Mouse (Mus musculus) ES-Bruce4 (cell line): ENCODE measurements at regions not wholly inside any gene's neighbourhood (a gene's known extent, or its start where the extent isn't known, plus 50 kb on each side); places are given as distances from the start of the nearest gene placed in this dataset.

Source experiments
- EP300 ChIP-seq: IDR thresholded peaks from 2 replicates; pipeline ENCODE4 v1.6.1; 2011; ENCODE audit warnings: low read depth, low read length; ENCODE audit not compliant: insufficient read depth
- POLR2A ChIP-seq: IDR thresholded peaks from one replicate; pipeline ENCODE4 v1.8.1; 2011; ENCODE audit warnings: low read length; ENCODE audit not compliant: insufficient read depth

DNA sequence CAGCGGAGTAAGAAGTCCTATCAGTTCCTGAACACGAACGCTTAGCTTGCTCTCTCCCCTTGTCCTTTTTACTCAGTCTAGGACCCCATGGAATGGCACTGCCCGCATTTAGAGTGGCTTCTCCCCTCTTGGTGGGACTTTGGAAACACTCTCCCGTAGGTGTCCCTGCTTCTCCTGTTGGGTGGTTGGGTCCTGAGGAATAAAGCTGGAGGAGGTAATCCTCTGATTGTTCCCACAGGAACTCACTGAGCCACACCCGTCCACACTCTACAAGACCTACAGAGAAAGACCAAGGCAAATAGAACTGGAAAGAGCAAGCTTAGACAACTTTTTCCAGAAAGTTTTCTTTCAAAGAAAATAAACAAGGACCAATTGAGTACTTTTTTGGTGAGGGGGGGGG is 64.7 kb upstream of the Haao start:
- TF ChIP-seq POLR2A (no peak), EP300 (no peak)
